11 mouse cellular contexts compared by ENCODE assay signal in genomic region chr5:150257764-150258163, GRCm38 (mm10).
A peak's percentile ranks its signal among the peaks of the same experiment; 100 is the strongest.
DNase-seq lines count a peak whose midpoint lies in the region; ATAC-seq and TF ChIP-seq lines count a peak whose summit lies in the region.
"Had no signal": no experiment of that assay in that cellular context is flagged by ENCODE, and none has a peak within 500 bp of the region (broad histone marks: within the 10 kb centered on the region; RNA-seq: fewer than 3 reads in every experiment).

No protein-coding gene starts in this region.

- no peak for TF ChIP-seq EP300 in liver, postnatal 0 days (IDR thresholded peaks at IDR 0.05; ENCODE audit: low read depth)

- no peak overlapping the region for H3K9ac ChIP-seq in heart, embryonic 16.5 days (ENCODE audit: low read length)
- H3K9ac ChIP-seq in liver, postnatal 0 days (replicated peaks), result no peak overlapping the region
- no peak overlapping the region for H3K9ac ChIP-seq in liver, embryonic 12.5 days
- no peak overlapping the region for H3K9ac ChIP-seq in neural tube, embryonic 14.5 days (replicated peaks; ENCODE audit: low read depth, low read length)

- no peak overlapping the region for H3K4me2 ChIP-seq in heart, embryonic 16.5 days (ENCODE audit: low read depth, low read length)
- H3K4me2 ChIP-seq in liver, postnatal 0 days (ENCODE audit: low read depth, low read length), result no peak overlapping the region
- no peak overlapping the region for H3K4me2 ChIP-seq in liver, embryonic 12.5 days
- peak overlapping the region; percentile 68; the same call in 1 of the 2 replicates for H3K4me2 ChIP-seq in neural tube, embryonic 14.5 days (ENCODE audit: low read depth, low read length)

- CTCF ChIA-PET in Patski (lab: Charles Lee), result interaction anchor here (0.8 to 1.1 kb wide), 3 partner anchors 12 to 14 kb away, joined by 4 read pairs; no protein-coding TSS in a partner anchor

- peak overlapping the region; percentile 61; the same call in 1 of the 2 replicates for H3K27ac ChIP-seq in heart, embryonic 16.5 days (ENCODE audit: low read length)
- no peak overlapping the region for H3K27ac ChIP-seq in liver, postnatal 0 days (ENCODE audit: low read depth)
- H3K27ac ChIP-seq in liver, embryonic 12.5 days, result no peak overlapping the region
- H3K27ac ChIP-seq in neural tube, embryonic 14.5 days (ENCODE audit: low read depth, low read length), result no peak overlapping the region

- H3K4me3 ChIP-seq in heart, embryonic 16.5 days (ENCODE audit: low read length), result no peak overlapping the region
- H3K4me3 ChIP-seq in liver, postnatal 0 days (ENCODE audit: low read depth, low read length), result no peak overlapping the region
- no peak overlapping the region for H3K4me3 ChIP-seq in liver, embryonic 12.5 days
- H3K4me3 ChIP-seq in neural tube, embryonic 14.5 days (ENCODE audit: low read depth, low read length), result no peak overlapping the region

- POLR2A ChIA-PET in Patski (lab: Charles Lee), result no interaction called here

- no peaks in the 10 kb centered on the region for H3K27me3 ChIP-seq in heart, embryonic 16.5 days (ENCODE audit: control insufficient read depth, insufficient read depth, low read length)
- H3K27me3 ChIP-seq in liver, postnatal 0 days (ENCODE audit: insufficient read depth, low read length), result no peaks in the 10 kb centered on the region
- H3K27me3 ChIP-seq in liver, embryonic 12.5 days (replicated peaks), result peaks cover 11% of the 10 kb centered on the region
- no peaks in the 10 kb centered on the region for H3K27me3 ChIP-seq in Patski
- no peaks in the 10 kb centered on the region for H3K27me3 ChIP-seq in neural tube, embryonic 14.5 days (ENCODE audit: control insufficient read depth, insufficient read depth, low read length)
- H3K27me3 ChIP-seq: CH12.LX had no signal

- no peak for ATAC-seq in heart, embryonic 16.5 days (replicated peaks; ENCODE audit: extremely low read depth, insufficient read depth, low FRiP score)
- ATAC-seq in liver, postnatal 0 days, result no peak
- no peak for ATAC-seq in liver, embryonic 12.5 days
- no peak for ATAC-seq in Patski
- no peak for ATAC-seq in neural tube, embryonic 14.5 days (ENCODE audit: low read depth)
- ATAC-seq in frontal cortex, adult (ENCODE audit: low TSS enrichment), result no peak

- DNase-seq in heart, postnatal 4 days, result no peak
- no peak for DNase-seq in liver, postnatal 0 days
- no peak for DNase-seq in Patski (ENCODE audit: low read depth, low spot score)
- DNase-seq: cerebellum, adult 11-12 months; embryo, embryonic 11 days; thymus, adult 18-20 months had no signal

- TF ChIP-seq CTCF in liver, postnatal 0 days (IDR thresholded peaks at IDR 0.05; ENCODE audit: low read depth), result peak; percentile 52
- TF ChIP-seq CTCF in Patski (IDR thresholded peaks at IDR 0.05), result peak; percentile 52

- in situ Hi-C loops in Patski (cut with MboI; ENCODE audit: low pct_unique_long_range_greater_than_20kb), result no loop called here

- H3K9me3 ChIP-seq in heart, embryonic 16.5 days (replicated peaks; ENCODE audit: control insufficient read depth, low read length), result no peaks in the 10 kb centered on the region
- no peaks in the 10 kb centered on the region for H3K9me3 ChIP-seq in liver, postnatal 0 days (ENCODE audit: low read length)
- H3K9me3 ChIP-seq in liver, embryonic 12.5 days (replicated peaks), result no peaks in the 10 kb centered on the region
- no peaks in the 10 kb centered on the region for H3K9me3 ChIP-seq in neural tube, embryonic 14.5 days (ENCODE audit: control insufficient read depth, low read length)

- WGBS in heart, embryonic 16.5 days, result 81% methylated on average over 7 of the region's 7 CpGs
- WGBS in liver, postnatal 0 days (ENCODE audit: insufficient replicate concordance), result 74% methylated on average over 7 of the region's 7 CpGs
- WGBS in liver, embryonic 12.5 days (ENCODE audit: insufficient replicate concordance), result 59% methylated on average over 7 of the region's 7 CpGs
- 82% methylated on average over 7 of the region's 7 CpGs for WGBS in neural tube, embryonic 14.5 days

- no peaks in the 10 kb centered on the region for H3K36me3 ChIP-seq in heart, embryonic 16.5 days (ENCODE audit: control insufficient read depth, insufficient read depth)
- no peaks in the 10 kb centered on the region for H3K36me3 ChIP-seq in liver, postnatal 0 days (replicated peaks; ENCODE audit: insufficient read depth, low read length)
- no peaks in the 10 kb centered on the region for H3K36me3 ChIP-seq in liver, embryonic 12.5 days
- no peaks in the 10 kb centered on the region for H3K36me3 ChIP-seq in neural tube, embryonic 14.5 days (ENCODE audit: control insufficient read depth, insufficient read depth, low read length)

- H3K4me1 ChIP-seq in heart, embryonic 16.5 days (ENCODE audit: control insufficient read depth, insufficient read depth, low read length), result peaks cover 30% of the 10 kb centered on the region
- H3K4me1 ChIP-seq in liver, postnatal 0 days (ENCODE audit: insufficient read depth), result peaks cover 10% of the 10 kb centered on the region
- H3K4me1 ChIP-seq in liver, embryonic 12.5 days, result peaks cover 11% of the 10 kb centered on the region
- H3K4me1 ChIP-seq in neural tube, embryonic 14.5 days (ENCODE audit: control insufficient read depth, insufficient read depth, low read length), result peaks cover 20% of the 10 kb centered on the region
